8 mouse cellular contexts compared by ENCODE assay signal in genomic region chr6:86370093-86370713, GRCm38 (mm10). TPM values are rescaled to one million over a fixed set of nuclear protein-coding genes. Genes with fewer than 3 reads are reported as not detected.
DNase-seq lines count a peak whose midpoint lies in the region; ATAC-seq and TF ChIP-seq lines count a peak whose summit lies in the region.

No protein-coding gene starts in this region.

- 56% methylated on average over 3 of the region's 3 CpGs for WGBS in heart, embryonic 11.5 days (ENCODE audit: insufficient replicate concordance)
- WGBS in forebrain, postnatal 0 days = 61% methylated on average over 3 of the region's 3 CpGs
- 47% methylated on average over 3 of the region's 3 CpGs for WGBS in liver, embryonic 15.5 days (ENCODE audit: insufficient replicate concordance)
- WGBS in stomach, embryonic 14.5 days = 61% methylated on average over 3 of the region's 3 CpGs

- DNase-seq in heart, postnatal 14 days = no peak
- DNase-seq in G1E (ENCODE audit: low spot score) = no peak
- no peak for DNase-seq in forebrain, postnatal 0 days
- no peak for DNase-seq in gastrocnemius, postnatal 36 days
- DNase-seq in gastrocnemius, adult 18-20 months (ENCODE audit: low spot score) = no peak

- intact Hi-C loops in heart, postnatal 14 days (cut with DNase I) = no loop called here
- intact Hi-C loops in gastrocnemius, postnatal 36 days (cut with DNase I) = no loop called here

- peak overlapping the region; percentile 91; the same call in 1 of the 2 replicates for H3K9ac ChIP-seq in heart, embryonic 11.5 days (ENCODE audit: low read depth, low read length)
- peak overlapping the region; percentile 67; the same call in 1 of the 2 replicates for H3K9ac ChIP-seq in forebrain, postnatal 0 days
- H3K9ac ChIP-seq in liver, embryonic 15.5 days = 0 out of 2 replicates have a peak overlapping the region, but pooled peaks have one; percentile 76
- peak overlapping the region; percentile 34 for H3K9ac ChIP-seq in stomach, embryonic 14.5 days (replicated peaks; ENCODE audit: low read depth, low read length)

- peaks cover 23% of the 10 kb centered on the region for H3K4me1 ChIP-seq in heart, embryonic 11.5 days (ENCODE audit: control insufficient read depth, insufficient read depth, low read length)
- peaks cover 57% of the 10 kb centered on the region for H3K4me1 ChIP-seq in G1E (ENCODE audit: insufficient read depth, low read depth, low read length)
- peaks cover 20% of the 10 kb centered on the region for H3K4me1 ChIP-seq in forebrain, postnatal 0 days (ENCODE audit: insufficient read depth)
- H3K4me1 ChIP-seq in liver, embryonic 15.5 days (replicated peaks) = peaks cover 50% of the 10 kb centered on the region
- H3K4me1 ChIP-seq in stomach, embryonic 14.5 days (ENCODE audit: control insufficient read depth, insufficient read depth, low read length) = peaks cover 14% of the 10 kb centered on the region

- no peaks in the 10 kb centered on the region; the same call in 1 of the 2 replicates for H3K36me3 ChIP-seq in heart, embryonic 11.5 days (ENCODE audit: control insufficient read depth, insufficient read depth, low read length)
- H3K36me3 ChIP-seq in G1E (replicated peaks) = peaks cover 51% of the 10 kb centered on the region
- 0 out of 2 replicates have a peak, but pooled peaks cover 3% of the 10 kb centered on the region for H3K36me3 ChIP-seq in forebrain, postnatal 0 days (ENCODE audit: insufficient read depth)
- peaks cover 27% of the 10 kb centered on the region for H3K36me3 ChIP-seq in liver, embryonic 15.5 days (replicated peaks)
- peaks cover 4% of the 10 kb centered on the region; the same call in 1 of the 2 replicates for H3K36me3 ChIP-seq in stomach, embryonic 14.5 days (ENCODE audit: control insufficient read depth, insufficient read depth, low read length)

- 0 out of 2 replicates have a peak overlapping the region, but pooled peaks have one; percentile 89 for H3K27ac ChIP-seq in heart, embryonic 11.5 days (ENCODE audit: low read depth, low read length)
- peak overlapping the region; percentile 94 for H3K27ac ChIP-seq in forebrain, postnatal 0 days (ENCODE audit: low read depth, low read length)
- H3K27ac ChIP-seq in liver, embryonic 15.5 days (replicated peaks) = peak overlapping the region; percentile 83
- peak overlapping the region; percentile 84; the same call in 1 of the 2 replicates for H3K27ac ChIP-seq in stomach, embryonic 14.5 days (ENCODE audit: low read length)

- ATAC-seq in heart, embryonic 11.5 days (replicated peaks; ENCODE audit: insufficient number of reproducible peaks, low FRiP score, low TSS enrichment) = no peak
- no peak for ATAC-seq in G1E (ENCODE audit: extremely low read depth, insufficient number of reproducible peaks, low FRiP score, poor library complexity, severe bottlenecking)
- no peak for ATAC-seq in forebrain, postnatal 0 days
- ATAC-seq in liver, embryonic 15.5 days (ENCODE audit: insufficient read depth) = no peak
- ATAC-seq in stomach, embryonic 14.5 days (ENCODE audit: insufficient number of reproducible peaks, insufficient read depth, low FRiP score, low read depth) = no peak

- no peaks in the 10 kb centered on the region for H3K9me3 ChIP-seq in heart, embryonic 11.5 days (replicated peaks; ENCODE audit: control insufficient read depth, low read length)
- H3K9me3 ChIP-seq in G1E (replicated peaks) = no peaks in the 10 kb centered on the region
- H3K9me3 ChIP-seq in forebrain, postnatal 0 days (ENCODE audit: low read length) = no peaks in the 10 kb centered on the region
- H3K9me3 ChIP-seq in liver, embryonic 15.5 days (replicated peaks) = no peaks in the 10 kb centered on the region
- no peaks in the 10 kb centered on the region for H3K9me3 ChIP-seq in stomach, embryonic 14.5 days (ENCODE audit: control insufficient read depth, low read depth, low read length)

- TF ChIP-seq CTCF in G1E (IDR thresholded peaks at IDR 0.05; ENCODE audit: low read depth, low read length) = no peak
- TF ChIP-seq CTCF in forebrain, postnatal 0 days (IDR thresholded peaks at IDR 0.05; ENCODE audit: low read depth) = peak; percentile 53; the same call in 1 of the 2 replicates

- H3K4me2 ChIP-seq in heart, embryonic 11.5 days = peak overlapping the region; percentile 85
- peak overlapping the region; percentile 70 for H3K4me2 ChIP-seq in forebrain, postnatal 0 days (ENCODE audit: low read depth)
- peak overlapping the region; percentile 74 for H3K4me2 ChIP-seq in liver, embryonic 15.5 days
- peak overlapping the region; percentile 64 for H3K4me2 ChIP-seq in stomach, embryonic 14.5 days (replicated peaks; ENCODE audit: low read depth, low read length)

- H3K27me3 ChIP-seq in heart, embryonic 11.5 days (ENCODE audit: control insufficient read depth, insufficient read depth, low read length) = no peaks in the 10 kb centered on the region
- H3K27me3 ChIP-seq in G1E (ENCODE audit: insufficient read depth, low read length) = no peaks in the 10 kb centered on the region
- H3K27me3 ChIP-seq in forebrain, postnatal 0 days (ENCODE audit: insufficient read depth, low read length) = no peaks in the 10 kb centered on the region
- no peaks in the 10 kb centered on the region for H3K27me3 ChIP-seq in liver, embryonic 15.5 days
- no peaks in the 10 kb centered on the region for H3K27me3 ChIP-seq in stomach, embryonic 14.5 days (ENCODE audit: control insufficient read depth, insufficient read depth, low read length)

- peak overlapping the region; percentile 65 for H3K4me3 ChIP-seq in heart, embryonic 11.5 days (ENCODE audit: low read depth, low read length)
- peak overlapping the region; percentile 96 for H3K4me3 ChIP-seq in G1E (ENCODE audit: low read depth, low read length)
- H3K4me3 ChIP-seq in forebrain, postnatal 0 days (ENCODE audit: low read depth, low read length) = no peak overlapping the region
- peak overlapping the region; percentile 81 for H3K4me3 ChIP-seq in liver, embryonic 15.5 days (replicated peaks)
- peak overlapping the region; percentile 76 for H3K4me3 ChIP-seq in stomach, embryonic 14.5 days (ENCODE audit: low read depth, low read length)

RNA-seq across cellular contexts. Expression of gene Snrpg, which starts 0.9 kb away (rescaled TPM):
- 389 and 393 TPM in 2 replicates for polyA plus RNA-seq in heart, embryonic 11.5 days (2014; fragmentation: Nextera tagmentation; extraction: Ambion mirVana)
- 10 to 100 TPM; 51.1 to 52.4 TPM for total RNA-seq in heart, postnatal 14 days (2021)
- 114 and 123 TPM in 2 replicates for total RNA-seq in G1E (2014; fragmentation: Nextera tagmentation)
- 111 and 130 TPM in 2 replicates for total RNA-seq in G1E (2017)
- polyA plus RNA-seq in G1E (2012) = 24.8 and 25.1 TPM in 2 replicates
- total RNA-seq in forebrain, postnatal 0 days (2014; rRNA removed) = 72.0 and 101 TPM in 2 replicates
- 308 and 448 TPM in 2 replicates for polyA plus RNA-seq in forebrain, postnatal 0 days (2015; fragmentation: Nextera tagmentation; extraction: Ambion mirVana)
- 251 and 306 TPM in 2 replicates for polyA plus RNA-seq in liver, embryonic 15.5 days (2015; fragmentation: Nextera tagmentation; extraction: Ambion mirVana)
- polyA plus RNA-seq in stomach, embryonic 14.5 days (2014; fragmentation: Nextera tagmentation; extraction: Ambion mirVana) = 676 and 802 TPM in 2 replicates
- 10 to 100 TPM; 23.0 to 26.7 TPM for total RNA-seq in gastrocnemius, postnatal 36 days (2021)
- 10 to 100 TPM; 27.9 to 31.6 TPM for total RNA-seq in gastrocnemius, adult 18-20 months (2021)

RNA-seq across cellular contexts. Expression of gene Fam136a, which starts 4.8 kb away (rescaled TPM):
- polyA plus RNA-seq in heart, embryonic 11.5 days (2014; fragmentation: Nextera tagmentation; extraction: Ambion mirVana) = 118 and 127 TPM in 2 replicates
- total RNA-seq in heart, postnatal 14 days (2021) = 10 to 100 TPM; 26.0 to 27.2 TPM
- total RNA-seq in G1E (2014; fragmentation: Nextera tagmentation) (62.0 and 73.4 TPM in 2 replicates), G1E (2017) (121 and 127 TPM in 2 replicates)
- polyA plus RNA-seq in G1E (2012) = 35.5 and 39.5 TPM in 2 replicates
- 65.9 and 85.8 TPM in 2 replicates for total RNA-seq in forebrain, postnatal 0 days (2014; rRNA removed)
- polyA plus RNA-seq in forebrain, postnatal 0 days (2015; fragmentation: Nextera tagmentation; extraction: Ambion mirVana) = 75.1 and 75.2 TPM in 2 replicates
- polyA plus RNA-seq in liver, embryonic 15.5 days (2015; fragmentation: Nextera tagmentation; extraction: Ambion mirVana) = 62.9 and 65.2 TPM in 2 replicates
- polyA plus RNA-seq in stomach, embryonic 14.5 days (2014; fragmentation: Nextera tagmentation; extraction: Ambion mirVana) = 123 and 138 TPM in 2 replicates
- 10 to 100 TPM; 11.9 to 15.1 TPM for total RNA-seq in gastrocnemius, postnatal 36 days (2021)
- total RNA-seq in gastrocnemius, adult 18-20 months (2021) = 10 to 100 TPM; 11.3 to 12.6 TPM

RNA-seq across cellular contexts. Expression of gene Pcyox1, which starts 26.8 kb away (rescaled TPM):
- 50.0 and 52.6 TPM in 2 replicates for polyA plus RNA-seq in heart, embryonic 11.5 days (2014; fragmentation: Nextera tagmentation; extraction: Ambion mirVana)
- total RNA-seq in heart, postnatal 14 days (2021) = 10 to 100 TPM; 68.1 to 69.2 TPM
- 55.5 and 72.3 TPM in 2 replicates for total RNA-seq in G1E (2014; fragmentation: Nextera tagmentation)
- 31.4 and 44.7 TPM in 2 replicates for total RNA-seq in G1E (2017)
- 41.4 and 44.9 TPM in 2 replicates for polyA plus RNA-seq in G1E (2012)
- 105 and 113 TPM in 2 replicates for total RNA-seq in forebrain, postnatal 0 days (2014; rRNA removed)
- polyA plus RNA-seq in forebrain, postnatal 0 days (2015; fragmentation: Nextera tagmentation; extraction: Ambion mirVana) = 90.1 and 99.2 TPM in 2 replicates
- 58.6 and 66.3 TPM in 2 replicates for polyA plus RNA-seq in liver, embryonic 15.5 days (2015; fragmentation: Nextera tagmentation; extraction: Ambion mirVana)
- 102 TPM in 2 replicates for polyA plus RNA-seq in stomach, embryonic 14.5 days (2014; fragmentation: Nextera tagmentation; extraction: Ambion mirVana)
- total RNA-seq in gastrocnemius, postnatal 36 days (2021) = 10 to 100 TPM; 53.1 to 54.2 TPM
- 10 to 100 TPM; 50.6 to 54.0 TPM for total RNA-seq in gastrocnemius, adult 18-20 months (2021)

RNA-seq across cellular contexts. Expression of gene Tia1, which starts 33.8 kb away (rescaled TPM):
- polyA plus RNA-seq in heart, embryonic 11.5 days (2014; fragmentation: Nextera tagmentation; extraction: Ambion mirVana) = 144 and 146 TPM in 2 replicates
- 10 to 100 TPM; 38.5 to 39.9 TPM for total RNA-seq in heart, postnatal 14 days (2021)
- total RNA-seq in G1E (2014; fragmentation: Nextera tagmentation) = 141 and 165 TPM in 2 replicates
- 82.2 and 84.0 TPM in 2 replicates for total RNA-seq in G1E (2017)
- polyA plus RNA-seq in G1E (2012) = 20.1 and 25.4 TPM in 2 replicates
- 201 and 252 TPM in 2 replicates for total RNA-seq in forebrain, postnatal 0 days (2014; rRNA removed)
- polyA plus RNA-seq in forebrain, postnatal 0 days (2015; fragmentation: Nextera tagmentation; extraction: Ambion mirVana) = 150 and 191 TPM in 2 replicates
- polyA plus RNA-seq in liver, embryonic 15.5 days (2015; fragmentation: Nextera tagmentation; extraction: Ambion mirVana) = 19.1 and 20.8 TPM in 2 replicates
- 236 and 245 TPM in 2 replicates for polyA plus RNA-seq in stomach, embryonic 14.5 days (2014; fragmentation: Nextera tagmentation; extraction: Ambion mirVana)
- 10 to 100 TPM; 18.9 to 20.1 TPM for total RNA-seq in gastrocnemius, postnatal 36 days (2021)
- 10 to 100 TPM; 19.2 to 20.9 TPM for total RNA-seq in gastrocnemius, adult 18-20 months (2021)

RNA-seq across cellular contexts. Expression of gene Gm44790, which starts 56.3 kb away (rescaled TPM):
- polyA plus RNA-seq in heart, embryonic 11.5 days (2014; fragmentation: Nextera tagmentation; extraction: Ambion mirVana) = not detected in 2 replicates
- total RNA-seq in heart, postnatal 14 days (2021) = not detected
- not detected in 2 replicates for total RNA-seq in G1E (2014; fragmentation: Nextera tagmentation)
- total RNA-seq in G1E (2017) = 0.87 TPM in 1 of 2 replicates, not detected in the other
- polyA plus RNA-seq in G1E (2012) = 0.78 TPM in 1 of 2 replicates, not detected in the other
- not detected in 2 replicates for total RNA-seq in forebrain, postnatal 0 days (2014; rRNA removed)
- 0.67 and 2.0 TPM in 2 replicates for polyA plus RNA-seq in forebrain, postnatal 0 days (2015; fragmentation: Nextera tagmentation; extraction: Ambion mirVana)
- polyA plus RNA-seq in liver, embryonic 15.5 days (2015; fragmentation: Nextera tagmentation; extraction: Ambion mirVana) = not detected in 2 replicates
- polyA plus RNA-seq in stomach, embryonic 14.5 days (2014; fragmentation: Nextera tagmentation; extraction: Ambion mirVana) = not detected in 2 replicates
- 1 to 10 TPM in 1 of 2 experiments, not detected in 1; 1.2 TPM for total RNA-seq in gastrocnemius, postnatal 36 days (2021)
- not detected for total RNA-seq in gastrocnemius, adult 18-20 months (2021)

Comparison
In these comparisons a context has a peak if more than half of its experiments do, and no peak if none do; other contexts are left out.
1. H3K9ac ChIP-seq: peak in every context shown above with its lines; median percentile 91 in heart, embryonic 11.5 days; 76 in liver, embryonic 15.5 days; 67 in forebrain, postnatal 0 days; 34 in stomach, embryonic 14.5 days.